Mouse (Mus musculus) layer of hippocampus, adult 9-11 months (tissue): ENCODE measurements around the gene Col27a1.

Experiments used
- DNase-seq: peaks from one replicate; pipeline ENCODE4 v3.0.0; 2022

Col27a1 gene

DNA sequence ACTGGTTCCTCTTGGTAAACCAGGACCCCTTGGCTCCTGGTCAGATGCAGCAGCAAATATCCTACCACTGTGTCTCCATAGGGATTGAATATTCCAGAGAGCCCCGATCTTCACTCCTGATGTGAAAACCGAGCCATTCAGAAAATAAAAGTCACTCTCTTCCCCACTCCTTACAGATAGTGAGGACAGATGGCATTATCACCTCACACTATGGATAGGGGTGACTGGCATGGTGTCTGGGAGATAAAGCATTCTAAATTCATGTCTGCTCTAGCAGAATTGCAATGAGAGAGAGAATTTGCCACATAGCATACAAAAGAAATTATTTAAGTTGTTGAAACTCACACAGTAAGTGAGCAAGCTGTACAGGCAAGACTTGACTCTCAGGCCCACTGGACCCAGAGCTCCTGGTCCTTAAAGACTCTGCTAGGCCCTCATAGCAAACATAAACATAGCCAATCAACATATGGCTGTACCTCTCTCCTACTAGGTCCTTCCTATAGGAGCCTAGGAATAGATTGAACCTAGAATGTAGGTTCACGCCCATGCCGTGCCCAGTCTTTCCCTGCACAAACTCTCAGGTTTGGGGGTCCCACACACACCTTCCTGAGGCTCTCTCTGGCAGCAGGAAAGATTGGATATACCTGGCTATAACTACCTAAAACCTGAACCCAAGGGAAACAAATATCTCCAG lies 169.0 kb downstream of the Col27a1 start:
- no peak for DNase-seq

DNA sequence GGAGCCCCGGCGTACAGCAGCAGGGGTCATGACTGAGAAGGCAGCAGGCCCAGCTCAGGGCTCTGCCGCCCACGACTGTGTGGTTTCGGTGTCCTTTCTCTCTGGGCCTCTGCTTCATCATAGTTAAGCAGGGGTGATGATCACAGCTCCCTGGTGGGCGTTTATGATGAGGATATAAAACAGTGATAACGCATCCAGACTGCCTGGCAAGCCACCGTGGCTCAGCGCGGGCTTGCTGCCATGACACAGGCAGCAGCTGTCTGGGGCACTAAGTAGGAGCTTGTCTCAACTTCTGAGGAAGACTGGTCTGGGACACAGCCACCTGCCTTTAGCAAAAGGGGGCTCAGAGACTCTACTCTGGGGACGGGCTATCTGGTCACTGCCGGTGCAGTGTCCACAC lies 169.7 kb downstream of the Col27a1 start:
- no peak for DNase-seq

DNA sequence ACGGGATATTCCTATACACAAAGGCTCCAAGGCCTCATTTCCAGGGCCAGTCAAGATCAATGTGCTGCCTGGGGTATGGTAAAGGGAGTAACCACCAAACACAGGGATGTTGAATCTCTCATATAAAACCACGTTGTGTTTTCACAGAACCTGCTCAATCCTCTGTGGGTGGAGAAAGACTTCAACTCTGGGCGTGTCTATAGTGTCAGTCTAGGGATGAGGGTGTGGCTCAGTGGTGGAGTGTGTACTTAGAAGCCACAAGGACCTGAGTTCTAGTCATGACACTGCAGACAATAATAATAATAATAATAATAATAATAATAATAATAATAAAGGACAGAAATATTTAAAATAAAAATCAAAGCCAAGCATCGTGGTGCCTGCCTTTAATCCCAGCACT lies 170.5 kb downstream of the Col27a1 start:
- DNase-seq: no peak
